Mouse (Mus musculus) bone marrow macrophage, adult 2 months (primary cell): Measurements from ENCODE around the gene Asap2.

ENCODE experiments used
- CTCF ChIP-seq: IDR thresholded peaks from 2 replicates; pipeline ENCODE4 v1.5.1; 2012; ENCODE audit warnings: low read depth, mild to moderate bottlenecking, low read length, moderate library complexity
- POLR2A ChIP-seq: IDR thresholded peaks from 2 replicates; pipeline ENCODE4 v1.6.1; 2012; ENCODE audit warnings: mild to moderate bottlenecking, low read depth, low read length, borderline replicate concordance

DNA sequence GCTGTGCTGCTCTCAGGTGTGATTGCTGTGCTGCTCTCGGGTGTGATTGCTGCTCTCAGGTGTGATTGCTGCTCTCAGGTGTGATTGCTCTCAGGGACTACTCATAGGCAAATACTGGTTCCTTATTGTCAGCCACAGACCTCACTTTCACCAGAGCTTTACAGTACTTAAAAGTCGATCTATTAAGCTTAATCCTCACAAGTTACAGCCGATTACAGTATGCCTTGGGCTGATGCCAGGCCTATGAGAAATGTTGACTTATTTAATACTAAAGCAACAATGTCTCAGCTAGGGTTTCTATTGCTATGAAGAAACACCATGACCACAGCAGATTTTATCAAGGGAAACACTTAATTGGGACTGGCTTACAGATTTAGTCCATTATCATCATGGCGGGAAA lies 206.2 kb downstream of the Asap2 start:
- TF ChIP-seq CTCF (no peak), POLR2A (no peak)
